Mouse (Mus musculus): ENCODE results near the gene Kiss1. TPM values are rescaled to one million over a fixed set of nuclear protein-coding genes. Genes with fewer than 3 reads are reported as not detected.

The Kiss1 gene
- not detected for polyA plus RNA-seq (2017; shearing (Covaris generic))

DNA sequence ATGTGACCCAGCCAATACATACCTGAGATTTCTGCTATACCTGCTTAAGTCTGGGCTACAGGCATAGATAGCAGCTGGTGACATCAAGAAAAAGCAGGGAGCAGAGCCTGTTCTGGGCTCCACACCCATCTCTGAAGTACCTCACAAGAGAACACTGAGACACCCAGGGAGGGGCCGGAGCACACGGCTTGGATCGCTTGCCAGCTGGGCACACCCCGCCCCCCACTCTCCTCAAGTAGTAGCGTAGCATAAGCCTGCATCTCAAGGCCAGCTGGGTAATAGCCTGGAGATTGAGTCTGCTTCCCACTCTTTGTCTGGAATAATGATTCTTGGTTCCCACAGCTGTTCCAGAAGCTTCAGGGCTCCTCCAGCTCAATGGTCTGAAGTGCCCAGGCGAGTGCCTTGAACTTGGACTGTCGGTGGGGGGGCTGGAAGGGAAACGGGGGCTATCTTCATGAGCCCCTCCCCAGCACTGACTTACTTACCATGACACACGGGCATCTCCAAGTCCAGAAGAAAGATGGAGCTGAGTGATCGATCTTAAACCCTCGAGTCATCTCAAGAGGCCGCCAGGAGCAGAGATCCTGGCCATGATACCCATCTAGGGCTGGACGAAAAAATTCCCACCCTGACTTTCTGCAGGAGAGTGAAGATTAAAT lies at the start of gene Kiss1:
TSS of gene Kiss1 (plus strand) at position 609 of the 659 bp plus-strand sequence.

DNA sequence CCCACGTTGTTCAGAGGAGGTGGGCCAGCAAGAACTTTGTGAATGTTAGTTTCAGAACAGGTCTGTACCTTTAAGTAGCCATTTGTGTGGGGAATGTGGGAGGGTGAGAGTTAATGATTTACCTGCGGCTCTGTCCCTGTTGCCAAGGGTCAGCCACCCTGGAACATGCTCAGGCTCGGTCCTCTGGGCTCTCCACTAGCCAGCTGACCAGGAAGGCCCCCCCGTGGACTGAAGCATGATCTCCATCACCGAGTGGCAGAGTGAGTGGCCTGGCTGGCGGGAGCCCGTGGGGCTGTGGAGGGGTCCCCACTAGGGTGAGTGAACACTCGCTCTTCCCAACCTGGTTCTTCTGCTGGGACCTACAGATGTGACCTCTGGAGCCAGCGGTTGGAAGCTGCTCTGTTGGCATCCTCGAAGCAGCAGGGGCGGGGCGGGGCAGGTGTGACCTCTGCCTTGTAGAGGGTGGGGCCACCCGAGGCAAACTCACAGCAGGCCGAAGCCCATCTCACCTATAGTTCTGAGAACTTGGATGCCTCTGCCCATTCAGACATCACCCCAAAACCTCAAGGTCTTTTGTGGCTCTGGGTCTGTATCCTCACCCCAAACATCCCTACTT lies 11.9 kb upstream of the Kiss1 start, which contains the start of gene Golt1a:
TSS of gene Golt1a (plus strand) at position 149 of the 616 bp plus-strand sequence.

DNA sequence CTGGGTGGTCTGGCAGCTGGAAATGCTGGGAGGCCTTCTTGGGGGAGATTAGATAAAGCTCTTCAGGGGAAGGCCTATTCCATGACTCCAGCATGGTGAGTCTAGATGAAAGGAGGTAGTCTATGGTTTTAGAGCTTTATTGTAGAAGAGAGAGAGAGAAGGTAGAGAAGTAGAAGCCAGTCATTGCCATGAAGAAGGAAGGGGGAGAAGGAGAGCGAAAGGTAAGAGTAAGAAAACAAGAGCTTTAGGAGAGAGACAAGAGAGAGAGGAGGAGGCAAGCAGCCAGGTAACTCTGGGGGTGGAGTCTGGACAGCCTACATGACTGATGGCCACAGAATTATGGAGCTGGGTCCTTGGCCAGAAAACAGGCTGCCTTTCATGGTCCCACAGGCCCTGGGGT lies 28.5 kb downstream of the Kiss1 start, which contains the start of gene Ren1:
TSS of gene Ren1 (plus strand) at position 301 of the 400 bp plus-strand sequence.

DNA sequence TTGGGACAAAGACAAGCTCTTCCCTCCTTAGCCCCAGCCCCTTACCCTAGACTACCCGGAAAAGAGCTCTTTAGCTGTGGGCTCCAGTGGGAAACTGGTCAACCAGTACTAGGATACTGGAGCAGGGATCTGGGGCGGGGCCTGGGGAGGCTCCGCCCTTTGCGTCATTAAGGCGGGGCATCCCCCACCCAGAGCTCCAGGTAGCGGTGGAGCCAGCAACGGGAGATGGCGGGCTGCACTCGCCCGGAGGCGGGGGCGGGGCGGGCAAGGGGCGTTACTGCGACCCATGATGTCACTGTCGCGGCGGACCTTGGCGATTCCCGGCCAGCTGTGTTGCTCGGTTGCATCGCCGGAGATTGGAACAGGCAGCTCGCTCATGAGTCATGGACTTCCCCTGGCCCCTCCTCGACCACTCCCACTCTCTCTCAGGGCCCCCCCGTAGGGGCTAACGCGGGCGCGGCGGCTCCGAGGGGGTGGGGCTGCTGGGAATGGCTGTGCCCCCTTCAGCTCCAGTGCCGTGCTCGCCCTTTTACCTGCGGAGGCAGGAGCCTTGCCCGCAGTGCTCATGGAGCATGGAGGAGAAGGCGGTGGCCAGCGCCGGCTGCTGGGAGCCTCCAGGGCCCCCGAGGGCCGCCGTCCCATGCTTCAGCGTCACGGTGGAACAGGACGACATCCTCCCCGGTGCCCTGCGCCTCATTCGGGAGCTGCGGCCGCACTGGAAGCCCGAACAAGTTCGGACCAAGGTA lies 41.8 kb downstream of the Kiss1 start, which contains the start of gene Etnk2:
TSS of gene Etnk2 (plus strand) at position 297 of the 746 bp plus-strand sequence.

Other genes starting within 250 kb of the Kiss1 start
- 72.9 TPM for gene Ppp1r15b, start 190.7 kb upstream of the Kiss1 start, polyA plus RNA-seq (2017; shearing (Covaris generic))
- 3.6 TPM for gene Plekha6, start 157.7 kb upstream of the Kiss1 start, polyA plus RNA-seq (2017; shearing (Covaris generic))
- gene Golt1a, start 12.1 kb upstream of the Kiss1 start, polyA plus RNA-seq (2017; shearing (Covaris generic)), result not detected
- gene Ren1, start 28.6 kb downstream of the Kiss1 start, polyA plus RNA-seq (2017; shearing (Covaris generic)), result not detected
- not detected for gene Etnk2, start 41.7 kb downstream of the Kiss1 start, polyA plus RNA-seq (2017; shearing (Covaris generic))
- gene Sox13, start 102.5 kb downstream of the Kiss1 start, polyA plus RNA-seq (2017; shearing (Covaris generic)), result not detected

Measured in effector memory CD4-positive, alpha-beta T cell, adult 7 months (primary cell).